Mouse (Mus musculus) kidney, postnatal 14 days (tissue): ENCODE measurements around the gene Lnx2.

ENCODE experiments used
- DNase-seq: peaks from one replicate; pipeline ENCODE4 v3.0.0; 2022; ENCODE audit warnings: mixed read lengths

Lnx2 gene

GRCm38 (mm10) chr5:147050816-147051499, 25.4 kb downstream of the Lnx2 start:
- DNase-seq: no peak

DNA sequence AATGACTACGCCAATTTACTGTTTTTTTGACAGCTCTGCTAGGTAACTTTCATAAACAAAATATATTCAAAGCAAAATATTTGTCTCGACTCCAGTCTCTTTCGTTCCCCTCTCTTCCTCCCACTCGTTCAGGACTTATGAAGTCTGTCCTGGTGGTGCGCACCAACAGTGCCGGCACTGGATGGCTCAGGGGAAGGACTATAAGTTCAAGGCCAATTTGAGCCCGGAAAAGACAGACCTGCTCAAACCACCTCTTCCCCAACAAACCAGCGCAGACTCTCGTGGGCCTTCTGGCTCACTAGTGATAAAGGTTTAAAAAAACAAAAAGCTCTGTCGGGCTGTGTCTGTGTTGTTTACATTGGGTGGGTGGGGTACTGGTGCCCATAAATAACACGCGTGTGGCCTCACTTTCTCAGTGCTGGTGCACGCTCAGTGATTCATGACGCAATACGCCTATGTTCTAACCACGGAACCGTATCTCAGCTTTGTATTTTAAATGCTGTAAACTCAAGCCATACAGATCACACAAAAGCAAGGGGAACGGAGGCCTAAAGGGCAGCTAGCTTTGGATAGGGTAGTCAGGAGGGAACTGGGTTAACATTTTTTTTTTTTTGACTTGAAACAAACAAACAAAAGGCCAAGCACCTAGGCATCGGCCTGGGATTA, 26.7 kb downstream of the Lnx2 start:
- DNase-seq: no peak

DNA sequence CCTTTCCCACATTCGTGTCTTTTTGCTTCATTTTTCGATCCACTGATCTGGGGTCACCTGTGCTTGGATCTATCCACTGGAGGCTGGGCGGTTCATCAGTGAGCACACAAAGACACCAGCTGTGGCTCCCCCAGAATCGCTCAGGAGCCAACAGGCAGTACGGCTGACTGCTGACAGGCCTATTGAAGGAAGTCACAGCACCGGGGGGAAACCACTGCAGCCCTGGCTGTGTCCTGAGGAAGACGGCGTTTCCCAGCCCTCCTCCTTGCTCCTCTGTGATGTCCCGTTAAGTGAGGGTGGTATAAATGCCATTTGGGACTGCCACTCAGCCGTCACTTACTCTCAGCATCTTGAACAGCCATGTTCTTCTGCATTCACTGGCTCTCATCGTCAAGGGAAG, 30.5 kb downstream of the Lnx2 start:
- DNase-seq: peak; percentile 40

- DNase-seq: no peak
These were observed 31.1 kb downstream of the Lnx2 start for GRCm38 (mm10) chr5:147045311-147045710.

- no peak for DNase-seq
These were observed 33.0 kb downstream of the Lnx2 start for GRCm38 (mm10) chr5:147043240-147043844.

DNA sequence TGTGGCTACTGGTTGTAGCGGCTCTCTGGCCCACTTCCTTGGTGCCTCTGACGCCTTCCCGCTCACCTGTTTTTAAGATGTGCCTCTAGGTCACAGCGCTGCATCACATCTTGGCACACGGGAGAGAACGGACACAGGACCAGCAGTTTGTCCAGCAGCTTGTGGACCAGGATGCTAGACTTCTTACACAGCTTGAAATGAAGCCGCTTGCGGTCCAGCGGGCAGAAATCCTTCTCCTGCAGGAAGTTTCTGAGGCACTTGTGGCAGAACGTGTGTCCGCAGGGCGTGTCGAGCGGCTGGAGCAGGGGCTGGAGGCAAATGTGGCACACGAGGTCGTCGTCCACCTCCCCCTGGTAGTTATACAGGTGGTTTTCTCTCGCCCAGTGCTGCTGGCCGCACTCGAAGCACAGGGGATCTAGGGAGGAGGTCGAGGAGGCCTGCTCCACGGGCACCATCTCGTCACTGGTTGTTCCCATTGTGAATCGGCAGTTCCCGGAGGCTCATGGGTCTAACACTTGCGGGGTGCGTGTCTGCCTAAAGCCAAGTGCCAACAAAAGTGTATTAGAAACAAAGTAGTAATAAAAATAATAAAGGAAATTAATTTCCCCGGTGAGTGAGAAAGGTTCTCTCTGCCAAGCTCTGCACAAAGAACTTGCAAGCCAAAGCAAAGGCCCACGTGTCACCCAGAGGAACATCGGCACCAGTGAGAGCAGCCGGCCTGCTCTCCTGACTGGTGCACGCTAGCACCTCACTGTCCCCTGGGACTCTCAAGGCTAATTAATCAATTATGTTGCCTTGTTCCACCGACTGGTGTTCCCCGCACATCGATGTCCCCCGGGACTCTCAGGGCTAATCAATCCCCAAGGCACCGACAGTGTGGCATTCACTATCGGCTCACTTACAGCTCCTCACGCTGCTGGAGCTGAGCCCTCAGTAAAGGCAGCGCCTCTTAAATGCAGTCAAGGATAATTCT, 34.1 kb downstream of the Lnx2 start:
- DNase-seq: no peak

DNA sequence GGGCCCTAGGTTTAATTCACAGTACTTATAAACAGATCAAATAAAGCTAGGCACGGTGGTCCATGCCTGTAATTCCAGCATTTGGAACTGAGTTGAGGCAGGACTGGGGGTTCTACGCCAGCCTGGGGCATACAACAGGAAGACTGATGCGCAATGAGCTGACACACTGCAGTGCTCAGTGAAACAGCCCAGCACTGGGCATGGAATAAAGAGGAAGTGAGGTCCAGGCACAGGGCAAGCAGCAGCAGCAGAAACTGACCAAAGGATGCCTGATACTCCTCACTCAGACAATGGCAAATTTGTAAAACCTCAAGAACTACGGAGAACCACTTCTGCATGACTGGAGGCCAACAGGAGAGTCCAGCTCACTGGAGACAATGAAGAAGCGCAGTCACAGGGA, 37.0 kb downstream of the Lnx2 start:
- no peak for DNase-seq

- no peak for DNase-seq
These were observed 38.8 kb downstream of the Lnx2 start for GRCm38 (mm10) chr5:147037601-147038000.

GRCm38 (mm10) chr5:147036661-147037060, 39.7 kb downstream of the Lnx2 start:
- no peak for DNase-seq

DNA sequence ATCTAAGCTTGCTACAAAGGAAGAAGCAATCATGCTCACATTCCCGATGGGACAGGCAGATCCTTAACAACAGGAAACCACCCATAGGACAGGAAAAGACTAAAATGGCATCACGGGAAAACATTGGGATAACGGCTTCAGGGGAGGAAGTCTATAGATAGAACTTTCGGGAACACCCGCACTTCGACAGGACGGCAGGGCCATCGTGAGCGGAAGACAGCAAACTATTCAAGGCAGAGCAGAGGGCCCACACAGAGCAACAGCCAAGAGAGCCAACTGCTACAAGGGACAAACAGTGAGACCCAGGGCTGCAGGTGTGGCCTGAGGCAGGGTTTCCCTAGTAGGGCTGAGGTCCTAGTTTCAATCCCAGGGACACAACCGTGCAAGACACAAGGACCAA, 40.4 kb downstream of the Lnx2 start:
- DNase-seq: peak; percentile 74

GRCm38 (mm10) chr5:147035301-147035700, 41.1 kb downstream of the Lnx2 start:
- DNase-seq: no peak

DNA sequence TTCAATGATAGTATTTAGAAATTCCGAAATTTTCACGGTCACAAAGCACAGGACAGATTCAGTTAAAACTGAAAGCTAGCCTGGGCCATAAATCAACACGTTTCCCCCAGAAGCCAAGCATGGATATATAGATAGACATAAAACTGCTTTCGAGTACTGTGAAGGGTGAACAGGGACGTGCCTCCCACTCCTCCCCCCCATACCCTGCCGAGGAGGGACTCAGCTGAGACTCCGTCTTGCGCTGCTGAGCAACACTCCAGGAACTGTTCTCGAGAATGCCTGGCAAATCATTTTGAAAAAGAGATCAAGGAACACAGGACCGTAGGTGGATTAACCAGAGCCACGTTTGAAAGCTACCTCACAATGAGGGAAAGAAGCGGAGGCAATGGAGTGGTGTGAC, 42.1 kb downstream of the Lnx2 start:
- no peak for DNase-seq

- no peak for DNase-seq
These were observed 43.2 kb downstream of the Lnx2 start for GRCm38 (mm10) chr5:147033155-147033554.

GRCm38 (mm10) chr5:147031281-147031680, 45.1 kb downstream of the Lnx2 start:
- DNase-seq: no peak

DNA sequence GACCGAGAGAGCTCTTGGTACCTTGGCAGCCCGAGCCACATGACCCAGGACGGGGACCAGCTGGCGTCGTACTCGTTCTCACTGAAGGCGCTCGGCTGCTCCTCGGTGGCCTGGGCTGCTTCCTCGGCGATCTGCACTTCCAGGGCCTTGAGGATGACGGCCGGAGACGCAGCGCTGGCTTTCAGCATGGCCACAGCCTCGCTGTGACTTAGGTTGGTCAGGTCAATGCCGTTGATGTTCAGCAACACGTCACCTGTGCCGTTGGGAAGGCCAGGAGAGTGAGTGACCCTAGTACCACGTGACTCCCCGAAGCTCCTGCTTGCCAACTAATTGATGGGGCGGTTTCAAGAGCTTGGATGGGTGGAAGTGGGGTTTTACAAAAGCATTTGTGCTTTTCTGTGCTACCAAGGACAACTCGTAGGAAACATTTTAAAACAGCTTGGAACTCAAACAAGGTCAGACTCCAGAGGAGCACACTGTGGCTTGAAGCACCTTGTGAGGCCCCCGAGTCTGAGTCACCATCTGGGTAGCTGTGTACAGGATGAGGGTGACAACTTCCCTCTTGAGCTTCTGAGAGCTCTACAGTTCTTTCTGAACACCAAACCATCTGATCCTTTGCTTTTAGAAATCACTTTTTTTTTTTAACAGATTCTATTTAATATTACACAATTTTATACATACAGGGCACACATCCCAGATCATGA, 51.9 kb downstream of the Lnx2 start:
- DNase-seq: no peak

DNA sequence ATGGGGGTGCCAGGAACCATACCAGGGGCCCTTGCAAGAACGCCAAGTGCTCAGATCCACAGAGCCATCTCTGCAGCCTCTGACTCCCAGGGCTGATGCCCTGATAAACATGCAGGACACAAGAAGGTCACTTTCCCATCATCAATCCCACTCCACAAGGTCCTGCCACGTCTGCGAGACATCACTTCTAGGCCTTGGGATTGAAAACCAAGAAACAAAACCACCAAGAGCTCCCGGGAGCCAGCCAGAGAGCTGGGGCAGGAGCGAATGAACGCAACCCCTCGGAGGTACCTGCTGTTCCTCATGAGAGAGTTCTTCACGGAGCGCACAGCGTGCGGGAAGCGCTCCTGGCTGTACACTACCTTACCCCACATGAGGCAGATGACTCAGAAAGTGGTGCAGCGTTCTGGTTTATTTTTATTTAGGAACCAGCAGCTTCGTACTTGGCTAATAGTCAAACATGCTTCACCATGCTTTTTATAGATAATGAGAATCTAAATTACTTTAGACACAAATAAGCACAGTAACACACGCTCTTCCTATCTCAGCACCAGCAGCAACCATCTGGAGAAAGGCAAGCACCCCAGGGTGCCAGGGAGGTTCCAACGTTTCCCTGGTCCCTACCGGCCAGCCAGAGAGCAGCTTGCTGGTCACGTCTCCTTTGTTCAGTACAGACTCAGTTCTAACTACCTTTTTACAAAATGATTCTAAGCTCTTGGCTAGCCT, 53.0 kb downstream of the Lnx2 start:
- DNase-seq: no peak

GRCm38 (mm10) chr5:147021546-147022265, 54.7 kb downstream of the Lnx2 start:
- no peak for DNase-seq

DNA sequence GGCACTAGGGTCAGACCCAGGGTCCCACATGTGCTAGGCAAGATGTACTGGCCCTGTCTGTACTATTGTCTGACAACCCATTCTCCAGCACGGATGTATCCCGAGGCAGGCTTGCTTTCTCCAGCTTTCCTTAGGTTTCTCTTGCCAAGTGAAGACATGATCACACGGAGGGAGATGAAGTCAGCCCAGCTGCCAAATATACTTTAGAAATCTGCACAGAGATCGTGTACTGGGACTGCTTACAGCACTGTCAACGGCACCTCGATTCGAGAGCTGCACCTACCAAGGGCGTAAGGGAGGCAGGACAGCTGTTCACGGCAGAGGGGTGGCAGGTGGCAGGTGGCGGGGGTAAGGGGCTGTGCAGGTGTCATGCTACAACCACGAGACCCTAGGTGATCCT, 55.8 kb downstream of the Lnx2 start:
- no peak for DNase-seq

DNA sequence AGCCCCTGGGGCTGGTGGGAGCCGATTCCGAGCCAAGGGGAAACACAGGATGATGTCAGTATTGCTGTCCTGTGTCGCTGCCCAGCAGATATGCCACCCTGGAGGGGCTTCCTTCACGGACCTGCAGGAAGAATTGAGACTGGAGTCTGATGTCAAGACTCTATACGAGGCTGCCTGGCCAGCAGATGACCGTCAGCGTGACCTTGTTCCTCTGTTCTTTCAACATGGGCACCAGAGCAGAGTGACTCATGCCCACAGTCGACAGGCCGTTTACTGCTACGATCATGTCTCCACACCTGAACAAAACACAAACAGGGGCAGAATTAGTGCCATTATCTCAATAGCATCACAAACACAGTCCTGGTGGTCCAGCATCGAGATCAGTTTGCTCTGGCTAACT, 57.6 kb downstream of the Lnx2 start:
- no peak for DNase-seq

- peak; percentile 44 for DNase-seq
These were observed 58.9 kb downstream of the Lnx2 start for GRCm38 (mm10) chr5:147017526-147017925.

- no peak for DNase-seq
These were observed 59.8 kb downstream of the Lnx2 start for GRCm38 (mm10) chr5:147016622-147017021.
